Mouse (Mus musculus) hindbrain, embryonic 11.5 days (tissue): ENCODE measurements at regions not wholly inside any gene's neighbourhood (a gene's known extent, or its start where the extent isn't known, plus 50 kb on each side); places are given as distances from the start of the nearest gene placed in this dataset.
A peak's percentile ranks its signal among the peaks of the same experiment; 100 is the strongest.

Experiments used
- ATAC-seq: fragments of 200-750 bp; cut with Nextera tagmentation; 2 replicates; pipeline ENCODE4 v1.8.0; 2017; ENCODE audit warnings: mild to moderate bottlenecking, moderate TSS enrichment, moderate library complexity; ENCODE audit not compliant: low FRiP score
- DNase-seq: peaks from one replicate; pipeline ENCODE4 v3.0.0-alpha.2; 2015; ENCODE audit warnings: low spot score
- H3K27ac ChIP-seq: fragments of 300-500 bp; sonication (generic); 2 replicates; pipeline ENCODE4 v1.5.1; 2014; ENCODE audit warnings: mild to moderate bottlenecking, low read depth, low read length
- H3K27me3 ChIP-seq: fragments of 300-500 bp; sonication (generic); 2 replicates; pipeline ENCODE4 v1.6.1; 2014; ENCODE audit warnings: mild to moderate bottlenecking, low read length, moderate library complexity, mixed read lengths; ENCODE audit not compliant: control insufficient read depth, insufficient read depth
- H3K36me3 ChIP-seq: fragments of 300-500 bp; sonication (generic); 2 replicates; pipeline ENCODE4 v1.6.1; 2014; ENCODE audit warnings: mild to moderate bottlenecking, low read length, moderate library complexity, mixed read lengths; ENCODE audit not compliant: control insufficient read depth, insufficient read depth
- H3K4me1 ChIP-seq: fragments of 300-500 bp; sonication (generic); replicated peaks from 2 replicates; pipeline ENCODE4 v1.6.1; 2014; ENCODE audit warnings: low read length, mixed read lengths; ENCODE audit not compliant: control insufficient read depth, insufficient read depth
- H3K4me2 ChIP-seq: fragments of 300-500 bp; sonication (generic); replicated peaks from 2 replicates; pipeline ENCODE4 v1.6.1; 2014; ENCODE audit warnings: mild to moderate bottlenecking, low read depth, low read length
- H3K4me3 ChIP-seq: fragments of 300-500 bp; sonication (generic); 2 replicates; pipeline ENCODE4 v1.5.1; 2014; ENCODE audit warnings: low read depth, low read length
- H3K9ac ChIP-seq: fragments of 300-500 bp; sonication (generic); 2 replicates; pipeline ENCODE4 v1.6.1; 2014; ENCODE audit warnings: low read depth, low read length
- H3K9me3 ChIP-seq: fragments of 300-500 bp; sonication (generic); 2 replicates; pipeline ENCODE4 v1.6.1; 2016; ENCODE audit warnings: low read length; ENCODE audit not compliant: control insufficient read depth
- WGBS: fragments of 180-500 bp; shearing (Covaris S2); extraction: QIAGEN DNeasy Blood & Tissue Kit; methylation state at CpG from one replicate; pipeline ENCODE4 v1.1.7; 2014; 5-methylcytosine and 5-hydroxymethylcytosine counted together

DNA sequence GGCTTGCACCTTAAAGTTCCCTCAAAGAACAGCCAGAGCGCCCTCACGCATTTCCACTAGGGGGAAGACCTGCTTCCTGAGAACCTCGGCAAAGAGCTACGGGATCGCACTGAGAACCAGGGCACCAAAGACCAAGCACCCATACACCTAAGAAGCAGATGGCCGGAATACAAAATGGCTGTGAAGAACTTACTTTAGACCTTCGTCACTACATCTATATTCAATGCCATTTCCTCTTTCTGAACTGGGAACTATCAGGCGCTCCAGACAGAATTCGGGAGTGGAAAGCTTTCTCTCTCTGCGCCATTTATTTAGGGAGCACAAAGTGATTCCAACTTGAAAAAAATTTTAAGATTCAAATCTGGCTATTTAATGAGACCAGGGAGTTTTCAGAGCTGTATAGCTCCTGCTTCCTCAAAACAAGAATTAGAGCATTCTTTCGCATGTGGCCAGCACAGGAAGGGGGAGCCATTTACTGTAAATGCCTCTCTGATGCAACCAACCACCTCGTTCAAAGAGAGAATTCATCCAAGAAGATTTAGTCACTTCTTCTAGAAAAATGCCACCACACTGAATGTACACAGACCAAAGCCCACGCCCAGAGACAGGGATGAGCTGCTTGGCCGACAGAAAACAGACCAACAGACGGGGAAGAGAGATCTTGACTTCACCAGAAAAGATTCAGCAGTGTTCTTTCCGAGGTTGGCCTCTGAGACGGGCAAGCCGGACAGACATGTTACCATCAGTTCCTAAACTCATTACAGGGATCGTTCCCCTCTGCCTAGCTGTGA is 166.6 kb upstream of the Klf14 start:
- DNase-seq (peak; percentile 35), ATAC-seq (no peak)
- Histone ChIP-seq H3K4me1 (no peaks in the 10 kb centered on the region), H3K9me3 (no peaks in the 10 kb centered on the region), H3K9ac (no peak overlapping the region), H3K4me3 (no peak overlapping the region), H3K27ac (no peak overlapping the region), H3K4me2 (no peak overlapping the region), H3K27me3 (no peaks in the 10 kb centered on the region), H3K36me3 (no peaks in the 10 kb centered on the region)
- 80% methylated on average over 19 of the region's 19 CpGs for WGBS

- ATAC-seq, result no peak
Observed at GRCm38 (mm10) chr6:31126131-31126871, 167.4 kb upstream of the Klf14 start.

GRCm38 (mm10) chr6:31129170-31129569 is 170.3 kb upstream of the Klf14 start:
- Histone ChIP-seq H3K9me3 (no peaks in the 10 kb centered on the region), H3K9ac (no peak overlapping the region), H3K36me3 (no peaks in the 10 kb centered on the region), H3K4me1 (no peaks in the 10 kb centered on the region), H3K27ac (no peak overlapping the region), H3K4me2 (no peak overlapping the region), H3K27me3 (no peaks in the 10 kb centered on the region), H3K4me3 (no peak overlapping the region)
- WGBS, result 58% methylated on average over 7 of the region's 7 CpGs
- DNase-seq (no peak), ATAC-seq (no peak)

More at GRCm38 (mm10) chr6:31126131-31126871, 167.4 kb upstream of the Klf14 start:
- Histone ChIP-seq H3K4me3 (no peak overlapping the region), H3K4me2 (no peak overlapping the region), H3K27me3 (no peaks in the 10 kb centered on the region), H3K9me3 (no peaks in the 10 kb centered on the region), H3K9ac (no peak overlapping the region), H3K27ac (no peak overlapping the region), H3K36me3 (no peaks in the 10 kb centered on the region), H3K4me1 (no peaks in the 10 kb centered on the region)
- no peak for DNase-seq
- WGBS, result 89% methylated on average over 15 of the region's 15 CpGs

- Histone ChIP-seq H3K4me2 (no peak overlapping the region), H3K9me3 (no peaks in the 10 kb centered on the region), H3K4me3 (no peak overlapping the region), H3K4me1 (no peaks in the 10 kb centered on the region), H3K27ac (no peak overlapping the region), H3K9ac (no peak overlapping the region), H3K36me3 (no peaks in the 10 kb centered on the region), H3K27me3 (no peaks in the 10 kb centered on the region)
- WGBS, result 90% methylated on average over 7 of the region's 7 CpGs
- no peak for DNase-seq
- ATAC-seq, result no peak
Observed at GRCm38 (mm10) chr6:31129987-31130386, 171.1 kb upstream of the Klf14 start.

GRCm38 (mm10) chr6:31130522-31130921 is 171.6 kb upstream of the Klf14 start:
- no peak for DNase-seq
- 86% methylated on average over 1 of the region's 1 CpGs for WGBS
- no peak overlapping the region for H3K9ac ChIP-seq
- H3K27ac ChIP-seq, result no peak overlapping the region
- H3K27me3 ChIP-seq, result no peaks in the 10 kb centered on the region
- H3K9me3 ChIP-seq, result no peaks in the 10 kb centered on the region
- no peak overlapping the region for H3K4me2 ChIP-seq
- ATAC-seq, result no peak
- no peaks in the 10 kb centered on the region for H3K36me3 ChIP-seq
- H3K4me3 ChIP-seq, result no peak overlapping the region
- H3K4me1 ChIP-seq, result no peaks in the 10 kb centered on the region

DNA sequence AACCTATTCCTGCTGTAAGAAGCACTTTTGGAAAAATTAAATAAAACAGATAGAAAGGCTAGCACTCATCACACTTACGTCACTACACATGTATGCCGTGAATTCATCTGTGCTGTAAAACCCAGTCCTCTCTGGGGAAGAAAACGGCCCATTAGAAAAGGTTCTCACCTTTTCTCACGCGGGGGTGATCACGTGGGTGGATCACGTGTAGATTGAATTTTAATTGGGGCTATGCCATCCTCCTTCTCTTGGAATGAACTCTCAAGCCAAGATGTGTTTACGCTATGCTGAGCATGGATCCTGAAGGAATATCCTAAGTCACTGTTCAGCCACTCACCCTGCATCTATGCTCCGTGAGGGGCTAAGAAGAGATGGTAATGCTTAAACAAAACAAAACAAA is 172.8 kb upstream of the Klf14 start:
- no peak for ATAC-seq
- DNase-seq, result no peak
- Histone ChIP-seq H3K36me3 (no peaks in the 10 kb centered on the region), H3K27ac (no peak overlapping the region), H3K9ac (no peak overlapping the region), H3K4me2 (no peak overlapping the region), H3K4me3 (no peak overlapping the region), H3K27me3 (no peaks in the 10 kb centered on the region), H3K4me1 (no peaks in the 10 kb centered on the region), H3K9me3 (no peaks in the 10 kb centered on the region)
- 91% methylated on average over 9 of the region's 9 CpGs for WGBS

- Histone ChIP-seq H3K4me2 (no peak overlapping the region), H3K9me3 (no peaks in the 10 kb centered on the region), H3K4me3 (no peak overlapping the region), H3K27ac (no peak overlapping the region), H3K36me3 (no peaks in the 10 kb centered on the region), H3K4me1 (no peaks in the 10 kb centered on the region), H3K9ac (no peak overlapping the region), H3K27me3 (no peaks in the 10 kb centered on the region)
- no peak for DNase-seq
- no peak for ATAC-seq
- whole genome bisulfite sequencing, result 80% methylated on average over 8 of the region's 8 CpGs
Observed at GRCm38 (mm10) chr6:31132396-31133190, 173.7 kb upstream of the Klf14 start.

DNA sequence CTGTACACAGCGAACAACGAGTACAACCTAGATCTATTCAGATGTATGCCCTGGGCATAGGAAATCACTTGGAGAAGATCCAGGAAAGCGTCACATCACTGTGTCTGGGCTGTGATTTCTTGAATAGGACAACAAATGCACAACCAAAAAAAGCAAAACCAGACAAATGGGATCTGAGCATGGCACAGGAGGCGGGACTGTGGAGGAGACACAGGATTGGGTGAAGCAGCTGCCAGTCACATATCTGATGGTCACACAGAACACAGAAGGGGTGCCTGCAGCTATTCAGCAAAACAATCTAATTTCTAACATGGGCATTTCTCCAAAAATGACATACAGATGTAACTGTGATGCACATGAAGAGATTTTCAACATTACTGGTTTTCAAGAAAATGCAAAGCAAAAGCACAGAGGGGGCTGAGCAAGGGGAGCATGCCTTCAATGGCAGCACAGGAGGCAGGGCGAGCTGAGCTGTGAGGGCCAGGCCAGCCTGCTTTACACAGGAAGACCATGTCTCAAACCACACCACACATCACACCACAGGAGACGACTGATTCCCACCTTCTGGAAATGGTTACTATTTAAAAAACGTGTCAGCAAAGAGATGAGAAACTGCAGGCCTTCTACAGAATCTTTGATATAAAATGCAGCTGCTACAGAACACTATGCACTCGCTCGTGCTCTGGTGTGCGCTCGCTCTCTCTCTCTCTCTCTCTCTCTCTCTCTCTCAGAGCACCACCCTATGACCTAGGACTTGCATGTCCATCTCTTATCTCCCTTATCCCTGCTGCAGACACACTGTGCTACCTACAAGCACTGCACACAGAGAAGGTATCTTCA is 175.2 kb upstream of the Klf14 start:
- H3K36me3 ChIP-seq, result no peaks in the 10 kb centered on the region
- no peak for DNase-seq

More for the DNA sequence above, 175.2 kb upstream of the Klf14 start:
- H3K4me3 ChIP-seq, result no peak overlapping the region
- no peak overlapping the region for H3K9ac ChIP-seq
- no peaks in the 10 kb centered on the region for H3K4me1 ChIP-seq
- no peak overlapping the region for H3K4me2 ChIP-seq
- no peaks in the 10 kb centered on the region for H3K9me3 ChIP-seq
- no peak overlapping the region for H3K27ac ChIP-seq
- ATAC-seq, result no peak
- H3K27me3 ChIP-seq, result no peaks in the 10 kb centered on the region
- WGBS, result 87% methylated on average over 11 of the region's 11 CpGs
